Mouse (Mus musculus) fibroblast of lung, adult 2 months (primary cell): ENCODE results near the gene Gm28042.

ENCODE experiments used
- DNase-seq: peaks from one replicate; pipeline ENCODE4 v3.0.0-alpha.2; 2011; ENCODE audit warnings: low read depth

Gene Gm28042

GRCm38 (mm10) chr2:120026984-120027949, at the start of gene Gm28042, which contains the start of gene Jmjd7:
Gene Gm28042 (plus strand): TSS chr2:120027493.
Gene Jmjd7 (plus strand): TSS chr2:120027483.
- DNase-seq, result peak; percentile 69

GRCm38 (mm10) chr2:119980343-119980986, 46.8 kb upstream of the Gm28042 start:
- DNase-seq, result no peak

- DNase-seq, result no peak
Measured at GRCm38 (mm10) chr2:119981631-119982030, 45.7 kb upstream of the Gm28042 start.

- DNase-seq, result no peak
Measured at GRCm38 (mm10) chr2:119985871-119986270, 41.4 kb upstream of the Gm28042 start.

- no peak for DNase-seq
Measured at GRCm38 (mm10) chr2:119986369-119986768, 40.9 kb upstream of the Gm28042 start.

- no peak for DNase-seq
Measured at GRCm38 (mm10) chr2:119987441-119987840, 39.9 kb upstream of the Gm28042 start.

- no peak for DNase-seq
Measured at GRCm38 (mm10) chr2:119988952-119989351, 38.3 kb upstream of the Gm28042 start.

- no peak for DNase-seq
Measured at GRCm38 (mm10) chr2:119990881-119991280, 36.4 kb upstream of the Gm28042 start.

- no peak for DNase-seq
Measured at GRCm38 (mm10) chr2:119992349-119992748, 34.9 kb upstream of the Gm28042 start.

GRCm38 (mm10) chr2:119993515-119993914, 33.8 kb upstream of the Gm28042 start:
- DNase-seq, result no peak

- DNase-seq, result no peak
Measured at GRCm38 (mm10) chr2:119994839-119995238, 32.5 kb upstream of the Gm28042 start.

- peak; percentile 58 for DNase-seq
Measured at GRCm38 (mm10) chr2:119995391-119996281, 31.7 kb upstream of the Gm28042 start.

- DNase-seq, result no peak
Measured at GRCm38 (mm10) chr2:119997354-119997753, 29.9 kb upstream of the Gm28042 start.

GRCm38 (mm10) chr2:119999731-120000130, 27.6 kb upstream of the Gm28042 start:
- no peak for DNase-seq

- DNase-seq, result no peak
Measured at GRCm38 (mm10) chr2:120000882-120001584, 26.3 kb upstream of the Gm28042 start.

- no peak for DNase-seq
Measured at GRCm38 (mm10) chr2:120001956-120002355, 25.3 kb upstream of the Gm28042 start.

GRCm38 (mm10) chr2:120003970-120004369, 23.3 kb upstream of the Gm28042 start:
- DNase-seq, result no peak

GRCm38 (mm10) chr2:120006696-120007095, 20.6 kb upstream of the Gm28042 start:
- DNase-seq, result no peak

- no peak for DNase-seq
Measured at GRCm38 (mm10) chr2:120007680-120008210, 19.5 kb upstream of the Gm28042 start.

GRCm38 (mm10) chr2:120008672-120009071, 18.6 kb upstream of the Gm28042 start:
- DNase-seq, result no peak
